Mouse (Mus musculus): Measurements from ENCODE around the gene Shisa5.

DNA sequence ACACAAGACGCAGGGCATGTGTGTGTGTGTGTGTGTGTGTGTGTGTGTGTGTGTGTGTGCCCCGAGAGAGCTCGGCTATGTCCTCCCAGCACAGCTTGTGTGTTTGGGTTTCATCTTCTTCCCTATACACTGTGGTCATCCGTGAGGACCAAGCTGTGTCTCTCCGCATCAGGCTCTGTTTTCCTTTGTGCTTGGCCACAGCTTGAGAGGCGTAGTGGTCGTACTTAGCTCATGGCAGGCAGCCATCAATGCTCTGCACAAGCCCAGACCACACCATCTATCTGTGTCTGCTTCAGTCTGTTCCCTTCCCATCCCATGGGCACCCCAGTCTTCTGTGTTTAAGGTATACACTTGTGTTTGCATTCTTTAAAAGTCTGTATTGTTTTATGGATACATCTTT, 3.0 kb downstream of the Shisa5 start:
- TF ChIP-seq MAFK (IDR thresholded peaks at IDR 0.05; ENCODE audit: insufficient replicate concordance, low read length) (no peak), POLR2A (IDR thresholded peaks at IDR 0.05; ENCODE audit: low read depth, low read length) (no peak), HCFC1 (IDR thresholded peaks at IDR 0.05; ENCODE audit: low read depth, low read length) (no peak), KAT2A (IDR thresholded peaks at IDR 0.05; ENCODE audit: insufficient replicate concordance, low read length) (no peak), MAX (IDR thresholded peaks at IDR 0.05; ENCODE audit: low read length) (no peak), USF1 (IDR thresholded peaks at IDR 0.05; ENCODE audit: low read depth, low read length) (no peak)
